In the genomic region with DNA sequence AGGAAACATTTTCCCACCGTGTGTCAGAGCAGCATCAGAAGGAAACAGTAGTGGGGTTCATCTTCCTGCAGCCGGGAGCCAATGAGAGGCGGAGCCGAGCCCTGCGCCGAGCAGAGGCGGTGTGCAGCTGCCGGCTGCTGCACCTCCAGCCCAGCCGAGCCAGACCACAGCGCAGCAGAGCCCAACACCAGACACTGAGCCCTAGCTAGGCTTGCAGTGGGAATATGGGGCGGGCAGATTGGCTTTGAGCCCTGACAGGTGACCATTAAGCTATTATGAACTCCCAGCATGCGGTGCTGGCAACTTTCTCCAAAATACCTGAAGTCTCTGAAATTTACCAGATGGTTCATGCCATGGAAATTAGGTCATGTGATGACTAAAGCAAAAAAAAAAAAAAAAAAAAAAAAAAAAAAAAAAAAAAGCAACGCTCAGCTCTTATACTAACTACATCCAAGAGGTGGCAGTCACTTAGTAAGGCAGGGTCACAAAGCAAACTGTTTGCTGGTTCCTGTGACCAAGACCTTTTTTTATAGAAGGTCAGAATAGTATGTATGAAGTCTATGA, we compare ENCODE assay signal across 8 mouse cellular contexts.
DNase-seq lines count a peak whose midpoint lies in the region; ATAC-seq lines count a peak whose summit lies in the region.

No protein-coding gene starts in this region.

- no peaks in the 10 kb centered on the region for H3K36me3 ChIP-seq in hindbrain, embryonic 16.5 days (ENCODE audit: control insufficient read depth, insufficient read depth, low read length)

- peaks cover 2% of the 10 kb centered on the region; the same call in 1 of the 2 replicates for H3K4me1 ChIP-seq in hindbrain, embryonic 16.5 days (ENCODE audit: control insufficient read depth, insufficient read depth, low read depth, low read length)

- no peaks in the 10 kb centered on the region for H3K9me3 ChIP-seq in hindbrain, embryonic 16.5 days (ENCODE audit: control insufficient read depth, low read length)

- no peaks in the 10 kb centered on the region for H3K27me3 ChIP-seq in hindbrain, embryonic 16.5 days (replicated peaks; ENCODE audit: control insufficient read depth, insufficient read depth, low read length)

- peak overlapping the region; percentile 76 for H3K9ac ChIP-seq in hindbrain, embryonic 16.5 days (ENCODE audit: low read depth, low read length)

- DNase-seq in T-cell, adult 2 months (ENCODE audit: low spot score), result peak; percentile 77
- peak; percentile 32 to 50 for DNase-seq in cerebellum, postnatal 4 days (ENCODE audit: low spot score in 2 of 2)
- peak; percentile 65 for DNase-seq in gastrocnemius, adult 18-20 months (ENCODE audit: low spot score)
- DNase-seq in left cerebral cortex, adult 8-10 months (ENCODE audit: low spot score in 2 of 2), result peak; percentile 63 to 70
- DNase-seq in right cerebral cortex, adult 18-20 months, result peak; percentile 86
- peak; percentile 65 for DNase-seq in urinary bladder, postnatal 14 days (ENCODE audit: low spot score)

- WGBS in hindbrain, embryonic 16.5 days, result under 1% methylated on average over 13 of the region's 13 CpGs

- H3K4me3 ChIP-seq in hindbrain, embryonic 16.5 days (ENCODE audit: low read length), result peak overlapping the region; percentile 58

- peak overlapping the region; percentile 91 for H3K27ac ChIP-seq in hindbrain, embryonic 16.5 days (ENCODE audit: low read depth, low read length)

- H3K4me2 ChIP-seq in hindbrain, embryonic 16.5 days (ENCODE audit: low read length), result peak overlapping the region; percentile 87

- ATAC-seq in hindbrain, embryonic 16.5 days, result peak; percentile 99
- peak; percentile 95 for ATAC-seq in megakaryocyte, adult 5-6 weeks (ENCODE audit: poor library complexity, severe bottlenecking)

Comparison
In these comparisons a context has a peak if more than half of its experiments do, and no peak if none do; other contexts are left out.
1. Peak in every context shown above with its lines: DNase-seq, ATAC-seq, H3K4me3 ChIP-seq and H3K27ac ChIP-seq.